Mouse (Mus musculus) CD4-positive, CD25-positive, alpha-beta regulatory T cell, adult 2 months (primary cell): Measurements from ENCODE around the gene Pola1.

ENCODE experiments used
- DNase-seq: peaks from one replicate; pipeline ENCODE4 v3.0.0-alpha.2; 2012; ENCODE audit warnings: low read depth, low spot score

The Pola1 gene

DNA sequence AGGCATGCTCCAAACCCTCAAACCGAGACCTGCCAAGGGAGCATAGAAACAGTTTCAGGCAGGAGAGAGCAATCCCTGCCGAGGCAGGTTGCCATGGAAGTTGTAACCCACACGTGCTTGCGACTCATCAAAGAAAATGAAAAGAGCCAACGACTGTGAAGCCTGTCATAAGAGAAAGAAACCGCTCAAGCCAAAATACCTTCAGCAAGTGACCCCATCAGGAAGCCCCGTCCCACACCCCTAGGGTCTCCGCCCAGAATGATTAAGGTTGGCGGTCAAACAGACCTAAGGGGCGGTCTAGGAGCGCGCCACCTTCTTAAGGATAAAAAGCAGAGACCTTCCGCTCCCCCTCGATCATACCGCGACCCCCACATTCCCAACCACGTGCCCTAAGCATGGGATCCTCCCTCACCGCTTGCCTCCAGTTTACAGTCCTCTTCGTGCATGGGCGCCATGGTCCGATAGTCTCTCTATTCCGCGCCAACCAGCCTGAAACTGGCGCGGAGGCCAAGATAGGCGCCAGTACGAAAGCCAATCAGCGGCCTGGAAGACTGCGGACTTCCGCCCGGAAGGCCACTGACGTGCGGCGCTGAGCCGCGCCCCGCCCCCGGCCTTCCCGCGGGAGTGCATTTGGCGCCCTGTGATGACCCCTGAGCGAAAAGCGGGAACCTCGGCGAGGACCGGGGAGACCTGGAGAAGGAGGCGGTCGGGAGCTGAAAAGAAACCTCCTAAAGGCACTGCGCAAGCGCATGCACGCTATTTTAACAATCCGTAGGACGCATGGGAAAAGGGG, at the start of gene Pola1:
Gene Pola1 (minus strand): TSS at position 499 of the 793 bp plus-strand sequence.
- peak; percentile 80 for DNase-seq

DNA sequence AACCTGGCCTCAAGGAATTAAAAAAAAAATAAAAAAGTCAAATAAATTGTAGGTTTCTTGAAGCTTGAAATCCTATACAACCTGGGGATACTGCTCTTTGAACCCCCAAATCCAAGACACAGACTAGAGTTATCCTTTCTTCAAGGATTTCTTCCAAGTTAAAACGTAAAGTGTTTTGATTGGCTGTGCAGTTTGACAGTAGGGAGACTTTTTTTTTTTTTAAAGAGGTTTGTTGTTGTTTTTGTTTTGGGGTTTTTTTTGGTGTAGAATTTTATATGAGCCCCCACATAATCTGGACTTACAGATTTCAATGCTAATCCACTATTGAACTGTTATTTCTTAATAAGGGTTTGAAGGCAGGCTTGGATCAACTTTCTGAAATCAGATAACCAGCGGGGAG, 44.3 kb upstream of the Pola1 start:
- no peak for DNase-seq

DNA sequence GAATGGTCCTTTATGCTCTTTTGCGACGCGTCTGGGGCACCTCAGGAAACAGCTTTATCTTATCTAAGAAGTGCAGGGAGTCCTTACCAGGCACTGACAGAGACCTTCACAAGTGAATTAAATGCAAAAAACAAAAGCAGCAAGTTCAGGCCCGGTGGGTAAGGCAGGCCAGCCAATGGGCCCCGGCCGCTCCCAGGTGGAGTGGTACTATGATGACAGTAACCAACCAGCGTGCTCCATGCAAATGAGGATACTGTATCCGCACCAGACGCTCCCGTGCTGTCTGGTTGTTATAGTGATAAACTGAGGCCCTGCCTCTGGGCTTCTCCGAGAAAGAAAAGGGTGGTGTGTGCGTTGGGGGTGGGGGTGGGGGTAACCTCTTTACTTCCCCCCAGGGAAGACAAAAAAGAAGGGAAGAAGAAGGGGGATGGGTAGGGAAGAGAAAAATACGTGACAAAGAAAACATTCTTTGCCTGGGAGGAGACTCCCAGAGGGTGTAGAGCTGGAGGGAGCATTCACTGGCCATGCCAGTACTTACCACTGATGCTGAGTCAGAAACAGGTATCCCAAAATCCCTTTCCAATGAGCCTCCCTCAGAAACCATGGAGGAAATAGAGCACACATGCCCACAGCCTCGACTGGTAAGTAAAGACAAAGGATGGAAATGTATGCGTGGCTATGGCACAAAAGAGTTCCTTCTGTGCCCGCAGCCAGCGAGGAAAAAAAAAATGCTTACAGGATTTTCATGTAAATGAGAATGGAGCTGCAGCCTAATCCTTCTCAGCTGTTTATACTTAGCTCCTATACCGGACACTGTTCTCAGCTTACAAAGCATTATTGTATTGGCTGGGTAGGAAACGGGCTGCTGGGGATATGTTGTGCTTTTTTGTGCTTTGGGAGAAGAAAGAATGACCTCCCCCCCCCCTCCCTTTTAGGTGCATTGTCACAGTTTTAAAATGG, 43.2 kb upstream of the Pola1 start:
- DNase-seq, result peak; percentile 73

DNA sequence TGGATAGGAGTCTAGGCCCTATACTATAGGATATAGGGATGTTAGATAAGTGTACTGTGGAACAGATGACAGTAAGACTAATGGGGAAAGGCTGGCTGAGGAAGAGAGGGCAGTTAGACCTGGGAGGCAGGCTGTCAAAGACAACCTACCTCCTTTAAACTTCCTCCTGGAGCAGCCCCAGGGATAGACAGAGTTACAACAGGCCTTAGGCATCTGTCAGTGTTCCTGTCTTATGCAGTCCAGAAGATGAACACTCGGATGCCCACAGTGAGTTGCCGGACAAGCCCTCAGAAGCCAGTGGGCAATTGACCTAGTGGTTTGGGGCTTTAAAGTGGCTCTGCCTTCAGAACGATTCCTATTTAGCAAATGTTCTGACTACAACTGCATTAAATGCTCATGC, 42.5 kb upstream of the Pola1 start:
- DNase-seq, result no peak

- DNase-seq, result no peak
Observed at GRCm38 (mm10) chrX:93664787-93665186, 32.8 kb upstream of the Pola1 start.

DNA sequence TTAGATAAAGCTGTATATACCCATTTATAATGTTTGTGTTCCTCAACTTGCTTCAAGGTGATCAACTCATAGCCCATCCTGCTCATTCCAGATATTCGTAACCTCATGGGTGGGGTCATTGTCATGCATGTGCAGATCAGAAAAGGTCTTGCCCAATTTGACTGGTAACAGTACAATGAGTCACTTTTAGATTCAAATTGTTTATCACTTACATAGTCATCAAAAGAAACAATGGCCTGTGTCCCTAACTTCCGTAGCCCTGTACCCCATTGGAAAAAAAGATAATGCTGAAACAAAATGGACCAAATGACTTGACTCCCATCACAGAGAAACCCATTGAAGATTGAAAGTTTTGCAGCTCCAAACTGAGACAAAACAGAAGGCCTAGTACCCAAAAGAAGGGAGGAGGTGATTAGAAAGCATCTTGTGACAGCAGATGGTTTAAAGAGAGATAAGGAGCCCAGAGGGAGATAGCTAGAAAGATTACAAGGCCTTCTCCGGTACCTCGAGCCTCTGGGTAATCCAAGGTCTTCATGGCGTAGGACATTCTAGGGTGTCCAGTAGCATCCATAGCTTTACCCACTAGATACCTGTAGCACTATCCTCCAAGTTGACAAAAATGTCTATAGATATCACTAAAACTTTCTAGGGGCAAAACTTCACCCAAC, 32.1 kb upstream of the Pola1 start:
- DNase-seq, result no peak

- DNase-seq, result no peak
Observed at GRCm38 (mm10) chrX:93655153-93655552, 23.2 kb upstream of the Pola1 start.

DNA sequence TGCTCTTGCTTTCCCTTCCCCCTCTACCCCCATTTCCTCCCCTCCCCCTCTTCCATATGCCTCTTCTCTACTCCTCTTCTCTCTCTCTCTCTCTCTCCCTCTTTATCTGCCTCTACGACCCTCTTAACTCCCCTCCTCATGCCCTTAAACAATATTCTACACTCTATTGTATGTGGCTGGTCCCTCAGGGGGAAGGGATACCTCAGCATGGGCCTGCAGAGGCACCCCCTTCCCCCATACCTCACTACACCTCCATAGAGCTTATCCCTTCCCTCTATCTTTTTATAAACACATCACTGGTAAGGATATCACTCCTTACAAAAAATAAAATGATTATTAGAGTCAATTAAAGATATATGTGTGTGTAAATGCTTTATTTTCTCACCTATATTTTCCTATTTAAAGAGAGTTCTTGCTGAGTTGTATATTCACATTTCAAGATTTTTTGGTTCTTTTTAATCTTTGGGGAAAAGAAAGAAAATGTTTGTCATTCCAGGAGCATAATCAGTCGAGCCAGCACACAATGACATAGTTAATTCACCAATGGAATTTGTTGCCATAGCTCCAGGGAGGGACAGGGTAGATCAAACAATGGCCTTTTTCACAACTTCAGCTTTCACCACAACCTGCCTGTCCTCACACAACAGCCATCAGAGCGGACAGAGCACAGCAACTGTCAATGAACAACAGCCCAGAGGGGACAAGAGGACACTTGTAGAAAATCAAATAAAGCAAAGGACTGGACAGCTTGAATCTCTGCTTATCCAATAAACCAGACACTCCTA, 22.5 kb upstream of the Pola1 start, which contains the start of gene Pcyt1b:
Gene Pcyt1b (plus strand): TSS at position 646 of the 785 bp plus-strand sequence.
- DNase-seq, result no peak

DNA sequence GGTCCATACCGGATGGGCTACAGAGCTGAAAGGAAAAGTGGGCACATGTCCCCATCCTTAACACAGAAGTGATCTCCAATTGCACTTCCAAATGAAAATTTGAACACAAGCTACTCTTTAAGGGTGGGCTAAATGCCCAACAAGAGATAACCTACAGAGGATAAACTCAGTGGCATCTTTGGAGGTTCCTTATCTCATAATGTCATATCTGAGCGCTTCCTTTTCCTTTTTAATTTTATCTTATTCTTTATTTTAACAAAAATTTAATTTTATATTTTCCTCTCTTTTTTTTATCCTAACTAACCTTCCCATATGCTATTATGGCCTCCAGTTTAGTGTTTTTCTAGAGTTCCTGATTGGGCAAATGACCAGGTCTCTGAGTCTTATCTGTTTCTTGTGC, 18.8 kb upstream of the Pola1 start:
- no peak for DNase-seq

DNA sequence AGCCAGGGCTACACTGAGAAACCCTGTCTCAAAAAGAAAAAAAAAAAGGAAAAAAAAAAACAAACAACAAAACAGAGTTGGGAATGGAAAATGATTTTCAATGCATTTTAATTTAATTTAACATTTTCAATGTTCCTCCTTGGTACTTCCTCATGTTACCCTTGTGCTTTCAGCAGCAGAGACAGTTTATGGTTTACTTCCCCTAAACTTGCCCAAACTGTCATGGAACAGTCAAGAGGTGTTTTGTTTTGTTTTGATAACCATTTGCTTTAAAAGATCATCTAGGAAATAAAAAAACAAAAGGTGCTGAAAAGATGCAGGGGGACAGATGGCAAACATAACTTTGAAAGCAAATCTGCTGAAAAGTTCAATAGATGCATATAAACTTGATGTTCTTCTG, 12.1 kb upstream of the Pola1 start:
- no peak for DNase-seq

DNA sequence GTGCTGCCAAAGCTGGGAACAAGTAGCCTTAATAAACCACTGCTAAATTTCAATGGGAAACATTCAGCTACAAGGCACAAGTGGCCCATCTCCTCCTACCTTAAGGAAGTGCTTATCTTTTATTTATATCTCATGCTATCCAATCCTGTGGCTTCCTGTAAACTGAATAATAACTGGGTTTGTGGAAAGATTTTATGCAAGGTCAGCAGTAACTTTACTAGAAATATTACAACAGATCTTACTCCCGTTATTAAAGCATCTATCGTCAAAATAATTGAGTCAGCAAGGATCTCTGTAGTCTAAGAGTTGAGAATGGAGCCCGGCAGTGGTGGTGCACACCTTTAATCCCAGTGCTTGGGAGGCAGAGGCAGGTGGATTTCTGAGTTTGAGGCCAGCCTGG, 11.6 kb upstream of the Pola1 start:
- no peak for DNase-seq

- no peak for DNase-seq
Observed at GRCm38 (mm10) chrX:93634861-93635375, 3.0 kb upstream of the Pola1 start.

DNA sequence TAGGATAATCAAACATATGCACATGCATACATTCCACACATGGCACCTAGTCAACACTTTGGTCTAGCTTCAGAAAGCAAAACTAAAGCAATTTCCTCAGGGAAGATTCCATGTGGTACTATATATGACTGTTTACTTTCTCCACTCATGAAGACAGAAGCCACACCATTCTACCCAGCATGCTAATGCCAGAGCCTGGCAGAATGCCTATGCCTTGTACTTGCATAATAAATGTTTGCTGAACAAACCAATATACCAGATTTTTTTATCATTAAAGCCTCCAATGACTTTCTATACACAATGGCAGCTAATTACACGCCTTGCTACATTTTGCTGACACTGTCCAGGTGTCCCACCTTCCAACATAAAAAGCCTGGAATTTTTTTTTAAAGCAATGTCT, 1.7 kb downstream of the Pola1 start:
- DNase-seq, result no peak

DNA sequence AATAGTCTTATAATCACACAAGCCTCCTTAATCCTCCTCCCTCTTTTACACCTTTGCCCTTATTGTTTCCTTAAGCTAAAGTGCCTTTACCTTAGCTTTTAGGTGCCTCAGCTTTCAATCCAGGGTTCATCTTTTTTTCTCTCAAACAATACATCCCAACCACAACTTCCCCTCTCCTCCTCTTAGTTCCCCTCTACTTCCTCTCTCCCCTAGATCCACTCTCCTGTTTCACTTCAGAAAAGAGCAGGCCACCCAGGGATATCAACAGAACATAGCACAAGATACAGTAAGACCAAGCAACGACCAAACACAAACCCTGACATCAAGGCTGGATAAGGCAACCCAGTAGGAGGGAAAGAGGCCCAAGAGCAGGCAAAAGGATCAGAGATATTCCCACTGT, 29.7 kb downstream of the Pola1 start:
- DNase-seq, result no peak

- DNase-seq, result peak; percentile 2
Observed at GRCm38 (mm10) chrX:93594283-93594682, 37.7 kb downstream of the Pola1 start.

GRCm38 (mm10) chrX:93580931-93581330, 51.0 kb downstream of the Pola1 start:
- no peak for DNase-seq

- DNase-seq, result peak; percentile 28
Observed at GRCm38 (mm10) chrX:93557171-93557570, 74.8 kb downstream of the Pola1 start.

DNA sequence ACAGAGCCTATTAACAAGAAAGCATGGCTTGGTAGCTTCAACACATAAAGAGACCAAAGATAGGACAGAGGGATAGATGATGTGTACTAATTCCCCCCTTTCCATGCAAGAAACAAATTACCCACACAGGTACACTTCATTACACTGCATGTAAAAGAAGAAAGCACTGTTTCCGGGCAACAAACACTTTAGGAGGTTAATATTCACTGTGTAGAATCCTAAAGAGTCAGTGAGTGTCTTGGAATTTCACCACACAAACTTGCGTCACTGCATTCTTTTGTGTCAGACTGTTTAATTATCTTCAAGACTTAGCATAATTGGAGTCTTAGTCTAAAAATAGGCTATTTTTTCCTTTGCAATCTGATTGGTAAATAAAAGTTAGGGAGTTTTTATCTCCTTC, 92.2 kb downstream of the Pola1 start:
- no peak for DNase-seq

- no peak for DNase-seq
Observed at GRCm38 (mm10) chrX:93502865-93503353, 129.0 kb downstream of the Pola1 start.

DNA sequence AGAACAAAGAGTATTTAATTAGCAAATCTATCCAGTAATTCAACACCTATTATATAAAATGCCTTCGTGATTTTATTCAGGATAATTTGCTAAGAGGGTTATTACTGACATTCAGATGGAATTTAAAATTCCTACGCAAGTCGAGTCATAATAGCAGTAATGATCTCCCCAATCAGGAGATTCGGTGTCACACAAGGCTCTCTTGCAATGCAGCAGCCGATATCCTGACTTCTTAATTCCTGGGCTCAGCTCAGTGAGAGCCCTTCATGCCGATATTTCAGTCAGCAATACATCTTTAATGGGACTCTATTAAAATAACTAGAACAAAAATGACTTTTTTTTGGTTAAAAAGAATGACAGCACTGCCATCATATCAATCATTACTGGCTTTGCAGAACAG, 134.4 kb downstream of the Pola1 start:
- DNase-seq, result no peak

GRCm38 (mm10) chrX:93465711-93466110, 166.2 kb downstream of the Pola1 start:
- peak; percentile 25 for DNase-seq
